ENCODE assay signal across 9 mouse cellular contexts in the genomic region with DNA sequence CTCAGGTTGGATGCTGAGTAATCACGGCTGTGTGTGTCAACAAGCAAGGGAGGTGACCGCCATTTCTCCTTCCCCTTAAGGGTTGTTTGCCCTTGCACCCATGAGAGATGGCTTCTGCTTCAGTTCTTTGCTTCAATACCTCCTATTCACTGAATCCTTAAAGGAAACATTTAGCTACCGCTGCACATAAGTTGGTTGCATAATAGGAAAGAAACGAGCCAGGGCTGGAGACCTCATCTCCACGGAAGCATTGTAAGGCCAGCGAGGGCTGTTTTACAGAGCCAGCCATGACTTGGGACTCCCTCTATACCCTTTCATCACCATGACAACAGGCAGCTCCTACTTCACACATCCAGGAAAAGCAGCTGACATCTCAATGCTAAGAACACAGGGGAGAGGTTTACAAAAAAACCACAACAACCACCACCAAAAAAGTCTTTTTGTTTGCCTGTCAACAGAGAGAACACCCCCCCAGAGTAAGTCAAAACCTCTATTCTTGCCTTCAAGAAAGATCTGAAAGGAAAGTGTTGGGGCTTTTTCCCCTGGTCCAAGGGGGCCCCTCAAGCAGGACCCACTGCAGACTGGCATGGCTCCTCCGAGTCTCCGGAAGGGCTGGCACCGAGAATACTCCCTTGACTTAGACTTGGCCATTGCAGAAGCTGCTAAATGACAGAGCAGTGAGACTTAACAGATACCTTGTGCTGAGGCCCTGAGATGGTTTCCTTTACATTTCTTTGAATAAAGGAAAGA. TPM values are rescaled to one million over a fixed set of nuclear protein-coding genes. Genes with fewer than 3 reads are reported as not detected.
A peak's percentile ranks its signal among the peaks of the same experiment; 100 is the strongest.
DNase-seq lines count a peak whose midpoint lies in the region; ATAC-seq and TF ChIP-seq lines count a peak whose summit lies in the region.
"Had no signal": no experiment of that assay in that cellular context is flagged by ENCODE, and none has a peak within 500 bp of the region (broad histone marks: within the 10 kb centered on the region; RNA-seq: fewer than 3 reads in every experiment).

No protein-coding gene starts in this region.

- peak overlapping the region; percentile 56 for H3K4me2 ChIP-seq in lung, postnatal 0 days (replicated peaks; ENCODE audit: low read depth, low read length)
- peak overlapping the region; percentile 30 for H3K4me2 ChIP-seq in forebrain, embryonic 14.5 days (ENCODE audit: low read length)
- H3K4me2 ChIP-seq in intestine, postnatal 0 days (replicated peaks; ENCODE audit: low read depth): peak overlapping the region; percentile 56
- H3K4me2 ChIP-seq: limb, embryonic 15.5 days had no signal

- H3K9ac ChIP-seq in lung, postnatal 0 days (replicated peaks; ENCODE audit: low read depth): no peak overlapping the region
- H3K9ac ChIP-seq in forebrain, embryonic 14.5 days (ENCODE audit: low read length): peak overlapping the region; percentile 29; the same call in 1 of the 2 replicates
- no peak overlapping the region for H3K9ac ChIP-seq in intestine, postnatal 0 days (ENCODE audit: low read depth, low read length)
- H3K9ac ChIP-seq: limb, embryonic 15.5 days had no signal

- H3K9me3 ChIP-seq in lung, postnatal 0 days (ENCODE audit: low read length): no peaks in the 10 kb centered on the region
- no peaks in the 10 kb centered on the region for H3K9me3 ChIP-seq in forebrain, embryonic 14.5 days (replicated peaks; ENCODE audit: control insufficient read depth, low read length)
- H3K9me3 ChIP-seq in intestine, postnatal 0 days (ENCODE audit: control insufficient read depth): no peaks in the 10 kb centered on the region
- H3K9me3 ChIP-seq: limb, embryonic 15.5 days had no signal

- no peak for ATAC-seq in lung, postnatal 0 days
- peak; percentile 85 for ATAC-seq in forebrain, embryonic 14.5 days
- ATAC-seq in intestine, postnatal 0 days: no peak

- H3K4me1 ChIP-seq in lung, postnatal 0 days (ENCODE audit: insufficient read depth, low read depth, low read length): peaks cover 20% of the 10 kb centered on the region; the same call in 1 of the 2 replicates
- H3K4me1 ChIP-seq in forebrain, embryonic 14.5 days (ENCODE audit: control insufficient read depth, insufficient read depth, low read length): peaks cover 56% of the 10 kb centered on the region
- H3K4me1 ChIP-seq in intestine, postnatal 0 days (replicated peaks; ENCODE audit: control insufficient read depth, insufficient read depth, low read length): no peaks in the 10 kb centered on the region

- 0 out of 2 replicates have a peak overlapping the region, but pooled peaks have one; percentile 5 for H3K4me3 ChIP-seq in lung, postnatal 0 days (ENCODE audit: low read depth, low read length)
- H3K4me3 ChIP-seq in forebrain, embryonic 14.5 days (ENCODE audit: low read depth, low read length): no peak overlapping the region
- no peak overlapping the region for H3K4me3 ChIP-seq in intestine, postnatal 0 days (ENCODE audit: low read depth, low read length)
- H3K4me3 ChIP-seq: limb, embryonic 15.5 days had no signal

- no peaks in the 10 kb centered on the region for H3K36me3 ChIP-seq in lung, postnatal 0 days (ENCODE audit: insufficient read depth, low read length)
- no peaks in the 10 kb centered on the region for H3K36me3 ChIP-seq in forebrain, embryonic 14.5 days (ENCODE audit: control insufficient read depth, insufficient read depth, low read length)
- no peaks in the 10 kb centered on the region for H3K36me3 ChIP-seq in intestine, postnatal 0 days (ENCODE audit: control insufficient read depth, insufficient read depth)
- H3K36me3 ChIP-seq: limb, embryonic 15.5 days had no signal

- no peaks in the 10 kb centered on the region for H3K27me3 ChIP-seq in lung, postnatal 0 days (replicated peaks; ENCODE audit: insufficient read depth, low read length)
- H3K27me3 ChIP-seq in forebrain, embryonic 14.5 days (replicated peaks; ENCODE audit: control insufficient read depth, insufficient read depth, low read length): no peaks in the 10 kb centered on the region
- no peaks in the 10 kb centered on the region for H3K27me3 ChIP-seq in intestine, postnatal 0 days (replicated peaks; ENCODE audit: control insufficient read depth, insufficient read depth, low read length)
- H3K27me3 ChIP-seq: limb, embryonic 15.5 days had no signal

- WGBS in lung, postnatal 0 days: 21% methylated on average over 9 of the region's 9 CpGs
- 2% methylated on average over 9 of the region's 9 CpGs for WGBS in forebrain, embryonic 14.5 days
- 56% methylated on average over 9 of the region's 9 CpGs for WGBS in intestine, postnatal 0 days

- H3K27ac ChIP-seq in lung, postnatal 0 days (ENCODE audit: low read length): peak overlapping the region; percentile 90
- H3K27ac ChIP-seq in forebrain, embryonic 14.5 days (ENCODE audit: low read depth, low read length): peak overlapping the region; percentile 45
- 0 out of 2 replicates have a peak overlapping the region, but pooled peaks have one; percentile 29 for H3K27ac ChIP-seq in intestine, postnatal 0 days (ENCODE audit: low read depth, low read length)
- H3K27ac ChIP-seq: limb, embryonic 15.5 days had no signal

- no peak for TF ChIP-seq EP300 in lung, postnatal 0 days (IDR thresholded peaks at IDR 0.05)

- DNase-seq in lung, postnatal 0 days (ENCODE audit: low spot score): peak; percentile 64
- DNase-seq in lung, postnatal 14 days: no peak
- DNase-seq in forebrain, embryonic 14.5 days (ENCODE audit: low spot score): peak; percentile 96
- peak; percentile 51 for DNase-seq in neural tube, embryonic 10.5 days (ENCODE audit: extremely low spot score, low spot score)
- no peak for DNase-seq in spleen, postnatal 14 days (ENCODE audit: low spot score in 2 of 2)
- no peak for DNase-seq in urinary bladder, adult 18-20 months (ENCODE audit: low spot score in 2 of 2)
- no peak for DNase-seq in kidney, postnatal 14 days

- TF ChIP-seq CTCF in lung, postnatal 0 days (IDR thresholded peaks at IDR 0.05): no peak
- no peak for TF ChIP-seq CTCF in intestine, postnatal 0 days (IDR thresholded peaks at IDR 0.05; ENCODE audit: low read depth)

RNA-seq across cellular contexts. Expression of a gene that starts 3.2 kb away (rescaled TPM):
- 285 and 301 TPM in 2 replicates for polyA plus RNA-seq in lung, postnatal 0 days (2015; fragmentation: Nextera tagmentation; extraction: Ambion mirVana)
- polyA plus RNA-seq in forebrain, embryonic 14.5 days (2014; fragmentation: Nextera tagmentation; extraction: Ambion mirVana): 70.4 and 93.1 TPM in 2 replicates
- 158 and 165 TPM in 2 replicates for polyA plus RNA-seq in intestine, postnatal 0 days (2015; fragmentation: Nextera tagmentation; extraction: Ambion mirVana)

RNA-seq across cellular contexts. Expression of a gene that starts 32.9 kb away (rescaled TPM):
- polyA plus RNA-seq in lung, postnatal 0 days (2015; fragmentation: Nextera tagmentation; extraction: Ambion mirVana): not detected in 2 replicates
- polyA plus RNA-seq in forebrain, embryonic 14.5 days (2014; fragmentation: Nextera tagmentation; extraction: Ambion mirVana): 0.44 TPM in 1 of 2 replicates, not detected in the other
- 1.1 and 1.5 TPM in 2 replicates for polyA plus RNA-seq in intestine, postnatal 0 days (2015; fragmentation: Nextera tagmentation; extraction: Ambion mirVana)
- polyA plus RNA-seq: limb, embryonic 15.5 days had no signal

Comparison
In these comparisons a context has a peak if more than half of its experiments do, and no peak if none do; other contexts are left out.
1. DNase-seq: peak in lung, postnatal 0 days (single experiment), forebrain, embryonic 14.5 days (single experiment) and neural tube, embryonic 10.5 days (single experiment); none in lung, postnatal 14 days (single experiment), spleen, postnatal 14 days (0 of 2), urinary bladder, adult 18-20 months (0 of 2) and kidney, postnatal 14 days (single experiment).
2. H3K27ac ChIP-seq: peak in every context shown above with its lines; median percentile 90 in lung, postnatal 0 days; 45 in forebrain, embryonic 14.5 days; 29 in intestine, postnatal 0 days.
3. Peak in every context shown above with its lines, with median percentiles within 50 percentile points of each other: H3K4me2 ChIP-seq.